Mouse (Mus musculus) telencephalon, adult 2 months (tissue): ENCODE data around the gene Ifrd2.
A peak's percentile ranks its signal among the peaks of the same experiment; 100 is the strongest.

Source experiments
- DNase-seq: peaks from one replicate; pipeline ENCODE4 v3.0.0-alpha.2; 2011; ENCODE audit warnings: low read depth, low spot score

The Ifrd2 gene

DNA sequence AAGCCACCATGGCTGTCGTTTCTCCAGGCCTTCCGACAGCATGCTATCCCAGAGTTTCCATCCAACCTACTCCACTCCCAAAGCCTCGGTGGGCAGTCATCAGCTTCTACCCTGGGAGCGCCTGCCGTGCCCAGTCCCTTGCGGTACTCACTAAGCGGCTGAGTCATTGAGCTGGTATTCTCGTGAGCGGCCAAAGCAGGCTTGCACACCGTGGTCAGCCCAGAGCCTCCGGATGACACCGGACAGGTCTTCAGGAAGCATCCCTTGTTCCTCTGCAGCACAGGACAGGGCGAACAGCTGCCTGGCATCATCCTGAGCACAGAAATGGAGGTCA lies 32.1 kb downstream of the Ifrd2 start:
- no peak for DNase-seq

DNA sequence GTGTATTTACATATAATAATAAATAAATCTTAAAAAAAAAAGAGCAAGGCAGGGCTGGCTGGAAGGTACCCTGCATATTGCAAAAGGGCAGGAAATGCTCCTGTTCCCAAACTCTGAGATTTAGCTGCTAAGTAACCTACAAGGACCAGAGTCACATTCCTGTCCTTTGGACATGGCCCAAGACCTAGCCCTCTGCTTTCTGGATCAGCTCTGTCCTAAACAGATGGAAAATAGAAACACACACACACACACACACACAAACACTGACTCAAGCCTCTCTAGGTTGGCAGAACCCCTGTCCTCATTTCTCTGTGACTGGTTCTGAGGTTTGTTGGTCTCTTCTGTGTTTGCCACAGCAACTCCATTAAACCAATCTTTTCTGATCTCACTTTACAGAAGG lies 33.5 kb downstream of the Ifrd2 start:
- DNase-seq, result no peak

DNA sequence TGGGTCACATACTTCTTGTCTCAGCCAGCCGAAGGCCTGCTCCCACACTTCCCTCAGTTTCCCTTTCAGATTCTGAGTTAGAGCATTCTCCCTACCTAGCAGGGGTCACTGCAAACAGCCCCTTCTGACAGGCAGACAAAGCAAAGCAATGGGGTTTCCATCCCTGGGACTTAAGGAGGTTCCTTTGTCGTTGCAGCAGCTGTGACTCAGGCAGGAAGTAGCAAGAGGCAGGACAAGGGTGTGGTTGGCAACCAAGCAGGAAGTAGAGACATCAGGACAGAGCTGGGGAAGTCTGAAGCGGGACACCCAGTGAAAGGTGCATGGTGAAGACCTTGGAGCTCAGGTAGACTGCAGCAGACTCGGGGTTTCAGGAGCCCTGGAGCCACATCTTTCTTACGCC lies 37.1 kb downstream of the Ifrd2 start:
- no peak for DNase-seq

DNA sequence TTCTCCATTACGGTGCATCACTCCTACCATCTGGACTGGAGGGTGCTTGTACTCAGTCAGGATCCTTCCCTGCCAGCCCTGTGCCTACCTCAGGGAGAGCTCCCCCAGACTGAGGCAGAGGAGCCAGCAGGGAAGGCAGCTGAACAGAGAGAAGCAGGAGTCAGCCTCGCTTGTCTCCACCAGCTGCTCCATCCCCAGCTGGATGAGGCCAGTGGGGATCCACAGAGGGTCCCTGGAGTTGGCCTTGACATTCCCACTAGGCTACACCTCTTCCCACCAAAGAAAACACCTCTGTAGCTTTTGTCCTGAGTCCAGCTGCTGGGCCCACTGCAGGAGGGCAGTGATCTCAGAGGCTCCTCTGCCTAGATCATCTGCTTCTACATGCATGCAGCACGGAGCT lies 37.5 kb downstream of the Ifrd2 start:
- DNase-seq, result no peak

DNA sequence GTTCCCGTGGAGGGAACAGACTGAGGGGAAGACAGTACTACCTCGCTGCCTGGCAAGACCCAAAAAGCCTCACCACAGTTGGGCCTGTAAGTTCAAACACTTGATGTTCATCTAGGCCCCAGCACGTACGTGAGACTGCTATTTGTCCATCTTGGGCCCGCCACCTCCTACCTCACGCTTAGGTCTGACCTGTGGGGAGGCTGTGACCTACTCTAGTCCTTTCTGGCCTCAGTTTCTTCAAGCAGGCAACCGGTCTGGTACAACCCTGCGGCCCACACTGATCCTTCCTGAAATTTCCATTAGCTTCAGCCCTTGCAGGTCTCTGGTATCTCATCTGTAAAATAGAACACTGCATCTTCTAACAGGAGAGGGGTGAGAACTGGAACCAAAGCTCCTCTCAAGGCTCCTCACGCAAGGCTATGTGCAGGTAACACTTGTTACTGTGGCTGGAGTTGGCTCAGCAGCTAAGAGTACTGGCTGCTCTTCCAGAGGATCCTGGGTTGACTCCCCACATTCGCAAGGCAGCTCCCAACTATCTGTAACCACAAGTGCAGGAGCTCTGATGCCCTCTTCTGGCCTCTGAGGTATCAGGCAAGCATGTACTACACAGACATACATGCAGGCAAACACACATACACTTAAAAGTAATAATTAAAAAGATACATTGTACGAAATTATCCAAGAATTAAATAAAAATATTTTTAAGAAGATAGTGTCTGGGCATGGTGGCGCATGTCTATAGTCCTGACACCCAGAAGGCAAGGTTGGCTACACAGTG lies 38.1 kb downstream of the Ifrd2 start:
- DNase-seq, result no peak

DNA sequence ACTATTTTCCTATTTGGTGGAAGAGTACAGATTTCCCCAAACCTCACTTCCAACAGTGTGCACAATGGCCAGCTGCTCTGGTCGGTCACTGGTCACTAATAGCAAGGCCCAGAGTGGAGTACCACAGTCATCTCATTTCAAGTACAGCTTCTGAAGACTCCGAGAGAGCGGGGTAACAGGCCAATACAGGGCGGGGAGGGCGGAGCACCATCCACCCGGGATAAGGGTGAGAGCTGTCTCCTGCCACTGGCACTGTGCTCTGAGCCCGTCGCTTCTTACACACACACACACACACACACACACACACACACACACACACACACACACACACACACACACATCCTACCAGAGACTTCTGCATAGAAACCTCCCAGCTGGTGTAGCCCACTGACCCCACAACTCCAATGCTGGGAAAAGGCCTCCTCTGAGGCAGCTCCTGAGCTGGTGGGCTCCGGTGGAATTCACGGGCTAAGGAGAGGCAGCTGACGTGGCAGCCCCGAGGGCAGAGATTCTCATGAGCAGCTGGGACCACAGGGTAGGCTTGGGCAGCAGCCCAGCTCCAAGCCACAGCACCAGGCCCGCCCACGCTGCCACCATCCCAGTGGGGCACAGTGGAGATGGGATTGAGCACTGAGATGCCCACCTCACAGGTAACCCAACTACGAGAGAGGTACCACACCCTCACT lies 38.9 kb downstream of the Ifrd2 start:
- DNase-seq, result no peak

DNA sequence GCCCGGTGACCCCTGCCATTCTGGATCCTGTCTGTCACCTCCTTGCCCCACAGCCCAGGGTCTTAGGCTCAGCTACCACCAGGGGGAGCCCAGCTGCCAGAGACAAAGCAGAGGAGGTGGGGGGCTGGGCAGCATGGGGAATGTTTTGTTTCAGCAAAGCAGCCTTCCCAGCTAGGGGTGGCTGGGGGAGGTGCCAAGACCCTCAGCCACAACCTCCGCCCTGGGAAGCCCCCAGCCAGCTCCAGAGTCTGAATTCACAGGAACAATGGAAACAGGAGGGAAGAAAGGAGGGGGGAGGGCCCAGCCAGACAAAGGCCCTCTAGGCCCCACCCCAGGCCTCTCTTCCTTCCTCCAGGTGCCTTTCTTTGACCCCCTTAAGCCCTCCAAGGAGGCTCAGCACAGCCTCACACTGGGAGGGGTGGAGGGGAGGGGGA lies 39.4 kb downstream of the Ifrd2 start:
- no peak for DNase-seq

DNA sequence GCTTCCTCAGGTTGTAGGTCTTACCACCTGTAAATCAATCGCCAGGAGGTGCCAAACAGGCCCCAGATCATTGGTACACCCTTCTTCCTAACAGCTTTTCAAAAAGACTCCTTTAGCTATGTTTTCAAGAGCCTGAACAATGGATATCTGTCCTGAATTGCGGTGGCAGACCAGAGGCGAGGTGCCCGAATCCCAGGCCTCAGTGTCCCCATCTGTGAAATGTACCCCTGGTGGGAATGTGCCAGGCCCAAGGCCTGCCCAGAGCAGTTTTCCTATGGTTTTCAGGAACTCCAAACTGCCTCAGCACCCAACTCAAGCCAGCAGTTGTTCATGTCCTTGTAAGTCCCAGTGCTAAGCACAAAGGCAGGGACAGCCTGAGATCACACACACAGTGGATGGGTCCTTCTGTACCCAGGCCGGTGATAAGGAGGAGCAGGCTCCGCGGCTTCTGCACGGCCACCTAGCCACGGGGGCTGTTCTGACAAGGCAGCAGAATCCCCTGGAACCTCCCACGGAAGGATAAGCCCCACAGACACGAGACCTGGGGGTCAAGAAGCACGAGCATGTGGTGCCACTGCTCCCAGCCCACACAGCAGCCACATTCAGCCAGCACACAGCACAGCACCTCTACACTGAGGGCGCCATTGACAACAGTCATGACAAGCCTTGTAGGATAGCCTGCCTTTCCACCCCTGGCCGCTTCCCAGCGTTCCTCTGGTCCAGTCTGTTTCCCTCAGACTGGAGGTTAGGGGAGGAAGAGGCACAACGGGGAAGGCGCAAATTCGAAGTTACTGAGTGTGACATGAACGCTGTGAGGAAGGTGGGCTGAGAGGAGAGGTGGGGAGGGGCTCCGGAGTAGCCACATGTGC lies 40.2 kb downstream of the Ifrd2 start:
- no peak for DNase-seq

DNA sequence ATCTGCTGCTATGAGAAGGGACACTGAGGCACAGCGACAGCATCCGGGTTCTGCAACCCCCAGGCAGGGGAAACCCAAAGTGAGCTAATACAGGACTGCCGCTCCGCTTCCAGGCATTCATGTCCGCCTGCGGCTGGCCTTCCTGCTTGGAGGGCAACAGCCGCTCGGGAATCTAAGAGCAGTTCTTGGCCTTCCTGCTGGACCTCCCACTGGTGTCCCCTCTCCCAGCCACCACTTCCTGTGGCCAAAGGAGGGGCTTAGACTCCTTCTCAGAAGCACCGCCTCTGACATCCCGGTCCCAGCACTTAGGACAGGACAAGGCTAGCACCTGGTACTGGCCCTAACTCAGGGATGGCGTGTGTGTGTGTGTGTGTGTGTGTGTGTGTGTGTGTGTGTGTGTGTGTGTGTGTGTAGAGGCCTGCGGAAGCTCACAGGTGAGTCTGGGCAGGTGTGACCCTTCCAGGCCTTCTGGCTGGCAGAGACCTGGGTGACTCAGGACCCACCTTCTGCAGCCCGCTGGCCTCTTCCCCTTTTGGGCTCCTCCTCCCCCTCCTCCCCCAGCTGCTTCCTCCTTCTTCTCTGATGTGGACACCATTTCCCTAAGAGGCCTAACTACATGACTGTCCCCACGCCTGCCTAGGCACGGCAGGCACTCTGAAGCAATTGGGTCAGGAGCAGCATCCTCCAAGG lies 41.4 kb downstream of the Ifrd2 start:
- DNase-seq, result no peak

DNA sequence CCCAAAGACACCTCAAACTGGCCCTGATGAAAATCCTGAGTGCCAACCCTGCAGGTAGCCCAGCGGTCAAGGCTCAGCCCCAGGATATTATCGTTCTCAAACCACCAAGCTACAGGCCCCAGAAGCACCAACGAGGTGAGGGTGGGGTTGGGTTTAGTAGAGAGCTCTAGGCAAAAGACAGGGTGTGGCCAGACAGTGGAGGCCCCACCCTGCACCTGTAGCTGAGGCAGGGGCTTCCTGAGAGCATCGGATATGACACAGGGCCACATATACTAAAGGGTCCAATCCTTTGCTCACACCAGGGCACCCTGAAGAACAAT lies 41.9 kb downstream of the Ifrd2 start:
- no peak for DNase-seq

DNA sequence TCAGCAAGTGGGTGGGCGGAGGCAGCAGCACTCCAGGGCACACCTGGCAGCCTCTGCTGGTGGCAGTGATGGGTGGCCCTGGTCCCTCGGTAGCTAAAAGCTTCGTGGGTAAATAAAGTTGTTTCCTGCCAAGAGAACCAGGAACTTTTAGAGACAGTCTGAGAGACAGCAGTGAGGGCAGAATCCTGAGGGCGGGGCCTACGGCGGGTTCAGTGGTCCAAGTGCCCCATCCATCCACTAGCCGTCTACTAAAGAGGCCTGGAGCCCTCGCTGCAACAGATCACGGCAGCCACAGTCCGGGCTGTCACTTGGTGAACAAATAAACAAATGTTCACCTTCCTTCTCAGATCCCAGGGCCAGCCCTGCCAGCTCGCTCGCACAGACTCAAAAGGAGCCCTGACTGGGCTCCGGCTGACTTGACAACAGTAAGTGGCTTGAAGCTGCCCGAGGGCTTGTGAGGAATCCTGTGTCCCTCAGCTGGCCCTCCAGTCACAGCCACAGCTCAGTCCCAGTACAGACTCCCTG lies 42.5 kb downstream of the Ifrd2 start:
- no peak for DNase-seq

DNA sequence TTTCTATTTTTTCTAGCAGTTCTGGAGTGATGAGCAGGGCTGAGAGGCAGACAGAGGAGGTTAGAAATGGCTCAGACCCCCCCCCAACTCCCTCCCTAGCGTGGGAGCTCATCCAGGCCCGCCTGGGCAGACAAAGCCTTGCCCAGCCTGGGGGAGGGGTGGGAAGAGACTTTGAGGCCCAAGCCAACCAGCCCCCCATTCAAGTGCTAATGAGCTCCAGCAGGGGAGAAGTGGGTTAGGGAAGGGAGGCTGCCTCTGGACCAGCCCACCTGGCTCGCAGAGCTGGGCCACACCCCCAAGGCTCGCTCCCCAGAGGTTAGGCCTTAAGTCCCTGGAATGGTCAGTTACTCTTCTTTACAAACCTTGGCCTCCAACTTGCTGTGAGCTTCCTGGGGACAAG lies 43.1 kb downstream of the Ifrd2 start:
- DNase-seq, result no peak

DNA sequence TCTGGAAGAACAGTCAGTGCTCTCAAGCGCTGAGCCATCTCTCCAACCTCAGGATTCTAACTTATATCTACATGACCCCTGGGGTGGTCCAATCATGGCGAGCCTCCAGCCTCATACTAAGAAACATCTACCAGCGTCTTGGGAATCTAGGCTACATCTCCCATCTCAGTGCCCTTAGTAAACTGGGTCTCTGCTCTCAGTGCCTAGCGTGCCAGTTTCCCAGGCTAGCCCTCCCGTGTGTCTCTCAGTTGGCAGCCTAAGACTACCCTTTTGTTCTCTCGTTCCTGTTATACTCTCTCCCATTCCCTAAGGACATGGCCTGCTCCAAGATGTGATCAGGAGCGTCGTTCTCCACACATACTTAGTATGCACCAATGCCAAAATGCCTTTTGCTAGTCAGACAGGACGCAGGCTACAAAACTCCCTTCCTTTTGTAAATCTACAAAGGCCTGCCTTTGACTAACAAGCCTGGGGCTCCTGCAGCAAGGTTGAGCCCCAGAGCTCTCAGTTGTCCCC lies 43.9 kb downstream of the Ifrd2 start:
- DNase-seq, result no peak

DNA sequence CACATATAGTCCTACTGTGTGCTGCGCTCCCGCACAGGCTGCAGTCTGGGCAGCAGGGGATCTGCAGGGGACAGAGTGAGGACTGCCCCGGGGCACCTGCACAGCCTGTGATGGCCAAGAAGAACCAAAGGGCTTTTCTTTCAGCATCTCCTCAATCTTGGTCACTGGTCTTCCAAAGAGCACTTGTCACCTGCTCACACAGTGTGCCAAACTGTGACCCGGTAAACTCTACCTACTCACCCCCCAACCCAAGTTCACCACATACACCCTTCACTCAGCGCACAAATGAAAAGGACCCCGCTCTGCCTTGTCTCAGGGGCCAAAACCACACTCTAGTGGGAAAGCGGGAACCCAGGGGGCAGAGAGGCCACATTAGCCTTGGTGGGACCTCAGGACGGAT lies 44.4 kb downstream of the Ifrd2 start:
- DNase-seq, result no peak

DNA sequence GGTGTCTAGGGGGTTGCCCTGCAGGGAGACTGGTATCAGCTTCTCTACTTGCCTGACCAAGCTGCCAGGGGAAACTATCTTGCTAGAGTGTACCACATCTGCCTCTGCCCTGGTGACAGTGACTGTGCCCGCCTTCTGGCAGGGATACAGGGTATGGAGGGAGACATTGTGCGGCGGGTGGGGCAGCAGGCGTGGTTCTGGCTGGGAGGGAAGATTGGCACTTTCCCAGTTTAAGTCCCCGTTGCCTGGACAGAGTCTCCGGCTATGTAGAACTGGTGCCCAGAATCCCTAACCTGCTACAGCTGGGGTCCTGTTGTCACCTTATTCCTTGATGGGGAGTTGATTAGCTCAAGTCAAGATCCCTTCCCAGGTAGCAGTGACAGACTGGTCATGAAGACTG lies 45.0 kb downstream of the Ifrd2 start:
- no peak for DNase-seq

DNA sequence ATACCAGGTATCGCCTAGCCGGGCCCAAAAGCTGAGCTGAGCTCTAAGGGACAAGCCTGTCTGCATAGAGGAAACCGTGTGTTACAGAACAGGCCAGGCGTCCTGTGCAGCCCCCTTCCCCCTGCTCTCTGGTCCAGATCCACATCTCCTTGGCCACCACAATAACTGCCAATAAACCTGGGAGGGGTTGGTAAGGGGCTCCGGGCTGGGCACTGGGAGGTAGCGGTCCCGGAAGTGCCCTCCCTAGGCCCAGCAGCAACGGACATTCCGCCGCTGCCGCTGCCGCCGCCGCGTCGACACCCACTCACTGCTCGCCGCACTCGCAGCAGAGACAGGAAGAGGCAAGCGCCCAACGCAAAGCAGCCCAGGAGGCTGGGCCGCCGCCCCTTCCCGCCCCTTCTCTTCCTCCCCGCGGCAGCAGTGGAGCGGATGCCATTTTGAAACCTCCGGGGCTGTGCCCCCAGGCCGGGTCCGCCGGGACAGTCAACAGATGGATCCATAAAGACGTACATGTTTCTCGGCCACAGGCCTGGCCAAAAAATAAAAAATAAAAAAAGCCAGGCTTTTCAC lies 45.7 kb downstream of the Ifrd2 start:
- DNase-seq, result no peak

DNA sequence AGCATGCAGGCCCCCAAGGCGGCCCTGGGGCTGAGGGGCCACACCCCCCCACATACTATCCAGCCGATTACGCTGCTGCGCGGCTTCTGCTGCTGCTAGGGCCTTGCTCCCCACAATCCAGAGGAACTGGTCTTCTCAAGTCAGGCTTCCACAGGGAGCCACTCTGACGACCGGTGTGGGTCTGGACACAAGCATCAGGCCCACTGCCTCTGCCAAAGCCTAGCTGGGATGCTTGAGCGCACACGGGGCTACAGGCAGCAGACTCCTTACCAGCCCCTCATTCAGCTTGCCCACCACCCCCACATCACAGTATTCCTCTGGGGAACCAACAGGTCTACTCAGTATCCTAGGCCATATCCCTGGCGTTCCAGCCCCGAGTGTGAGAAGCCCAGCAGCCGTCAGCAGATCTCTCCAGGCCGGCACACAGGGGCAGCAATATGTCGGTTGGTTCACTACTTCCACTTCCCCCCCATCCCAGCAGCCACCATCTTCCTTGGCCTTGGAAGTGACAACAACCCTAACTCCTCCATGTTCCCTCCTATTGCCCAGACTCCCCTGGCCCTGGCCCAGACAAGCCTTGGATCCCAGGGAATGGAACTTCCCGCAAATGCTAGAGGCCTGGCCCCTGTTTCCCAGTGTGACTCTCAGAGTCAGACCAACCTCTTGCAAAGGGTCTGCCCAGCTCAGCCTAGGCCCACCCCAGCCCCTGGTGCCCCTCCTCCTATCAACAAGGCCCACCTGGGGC lies 46.4 kb downstream of the Ifrd2 start:
- no peak for DNase-seq

DNA sequence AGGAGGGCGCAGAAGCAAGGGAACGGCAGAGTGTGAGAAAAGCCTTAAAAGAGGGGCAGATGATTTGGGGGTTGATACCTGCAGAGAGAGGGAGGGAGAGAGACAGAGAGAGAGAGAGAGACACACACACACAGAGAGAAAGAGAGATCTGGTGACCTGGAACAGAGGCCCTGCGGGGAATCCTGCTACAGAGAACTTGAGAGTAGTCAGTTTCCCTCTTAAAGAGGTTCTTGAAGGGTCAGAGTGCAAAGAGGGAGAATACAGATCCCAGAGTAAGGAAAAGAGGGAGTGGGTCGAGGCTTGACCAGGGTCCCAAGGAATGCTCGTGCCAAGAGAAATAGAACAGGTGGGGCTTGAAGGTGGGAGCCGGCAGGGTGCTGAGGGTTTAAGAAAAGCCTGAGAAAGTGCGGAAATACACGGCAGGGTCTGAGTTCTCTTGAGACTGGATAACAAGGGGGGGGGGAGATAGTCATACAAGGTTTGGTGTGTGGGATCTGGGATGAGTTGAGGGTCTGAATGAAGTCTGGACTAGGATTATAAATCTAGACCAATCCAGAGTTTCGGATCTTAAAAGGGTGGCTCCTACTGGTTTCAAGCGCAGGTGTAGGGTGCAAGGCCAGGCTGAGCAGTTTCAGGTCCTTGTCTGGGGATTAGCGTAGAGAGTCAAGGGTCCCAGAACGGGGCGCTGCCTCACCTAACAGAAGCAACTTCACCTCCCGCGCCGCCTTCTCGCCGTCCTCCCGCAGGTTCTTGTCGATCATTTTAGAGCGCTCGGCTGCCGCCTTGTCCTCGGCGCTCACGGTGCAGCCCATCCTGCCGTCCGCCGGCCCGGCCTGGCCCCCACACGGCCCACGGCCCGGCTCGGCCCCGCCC lies 47.2 kb downstream of the Ifrd2 start:
- DNase-seq, result no peak

DNA sequence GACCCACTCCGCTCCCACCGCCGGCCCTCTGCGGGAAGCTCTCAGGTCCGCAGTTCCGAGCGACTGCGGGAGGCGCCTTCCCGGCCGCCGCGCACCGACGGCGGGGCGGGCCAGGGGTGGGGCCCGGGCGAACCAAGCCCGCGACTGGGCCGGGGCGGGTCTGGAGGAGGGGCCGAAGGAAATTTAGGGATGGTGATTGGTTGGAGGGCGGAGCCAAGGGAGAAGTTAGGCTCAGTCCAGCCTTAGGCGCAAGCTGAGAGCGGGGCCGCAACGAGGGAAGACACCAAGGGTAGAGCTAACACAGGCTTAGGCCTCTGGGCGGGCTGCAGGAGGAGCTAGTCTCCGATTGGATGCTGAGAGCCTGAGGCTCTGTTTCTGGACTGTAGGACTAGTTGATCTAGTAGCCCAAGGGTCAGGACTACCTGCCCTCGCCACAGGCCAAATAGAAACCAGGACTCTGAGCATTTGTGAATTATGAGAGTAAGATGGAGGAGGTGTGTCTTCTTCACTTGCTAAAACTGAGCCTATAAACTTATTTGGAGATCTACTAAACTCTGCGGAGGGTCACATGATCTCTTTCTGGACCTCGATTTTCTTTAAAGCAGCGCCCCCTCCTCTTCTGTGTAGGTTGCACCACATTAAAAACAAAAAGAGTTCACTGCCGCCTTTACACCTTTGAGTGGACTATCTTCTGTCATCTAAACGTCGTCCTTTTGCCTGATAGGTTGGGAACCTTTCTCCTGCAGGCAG lies 48.0 kb downstream of the Ifrd2 start, which contains the start of gene Gnai2:
Gnai2 (minus strand) TSS at position 89 of the 750 bp plus-strand sequence.
- DNase-seq, result peak; percentile 93
